Mouse (Mus musculus) cortical plate, adult 2 months (tissue): ENCODE measurements around the gene Tmprss2.

Experiments
- CTCF ChIP-seq: fragments of 200-500 bp; IDR thresholded peaks from 2 replicates; pipeline ENCODE4 v1.5.1; 2011; ENCODE audit warnings: mild to moderate bottlenecking, control low read depth, low read length; ENCODE audit not compliant: insufficient read depth; ENCODE audit errors: extremely low read depth
- POLR2A ChIP-seq: fragments of 200-500 bp; IDR thresholded peaks from 2 replicates; pipeline ENCODE4 v1.6.1; 2011; ENCODE audit warnings: mild to moderate bottlenecking, low read length, control low read depth; ENCODE audit not compliant: insufficient read depth; ENCODE audit errors: extremely low read depth

DNA sequence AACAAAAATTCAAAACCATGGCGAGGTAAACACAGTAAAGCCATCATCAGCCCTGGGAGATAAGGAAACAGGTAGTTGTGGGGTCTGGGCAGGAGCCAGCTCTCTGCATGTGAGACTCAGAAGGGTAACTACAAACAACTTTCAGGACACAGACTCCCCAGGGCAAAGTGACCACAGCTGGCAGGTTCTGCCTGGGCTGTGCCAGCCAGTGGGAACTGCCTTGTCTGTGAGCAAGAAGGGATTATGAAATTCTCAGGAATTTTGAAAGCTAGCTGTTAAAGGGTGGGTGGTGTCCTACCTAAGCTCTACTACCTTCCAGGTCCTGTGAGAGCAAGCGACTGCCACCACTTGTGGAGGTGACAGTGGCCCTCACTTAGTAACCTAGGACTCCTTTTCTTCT, 44.8 kb upstream of the Tmprss2 start:
- TF ChIP-seq POLR2A = no peak
- TF ChIP-seq CTCF = no peak
